Mouse (Mus musculus) c-Kit-positive CD71-negative TER-119-negative erythroid progenitor cells, embryonic 14.5 days (primary cell): ENCODE measurements around the gene Elovl4.

Experiments used
- DNase-seq: peaks from one replicate; pipeline ENCODE4 v3.0.0-alpha.2; 2013; ENCODE audit warnings: low read depth

Elovl4 gene

DNA sequence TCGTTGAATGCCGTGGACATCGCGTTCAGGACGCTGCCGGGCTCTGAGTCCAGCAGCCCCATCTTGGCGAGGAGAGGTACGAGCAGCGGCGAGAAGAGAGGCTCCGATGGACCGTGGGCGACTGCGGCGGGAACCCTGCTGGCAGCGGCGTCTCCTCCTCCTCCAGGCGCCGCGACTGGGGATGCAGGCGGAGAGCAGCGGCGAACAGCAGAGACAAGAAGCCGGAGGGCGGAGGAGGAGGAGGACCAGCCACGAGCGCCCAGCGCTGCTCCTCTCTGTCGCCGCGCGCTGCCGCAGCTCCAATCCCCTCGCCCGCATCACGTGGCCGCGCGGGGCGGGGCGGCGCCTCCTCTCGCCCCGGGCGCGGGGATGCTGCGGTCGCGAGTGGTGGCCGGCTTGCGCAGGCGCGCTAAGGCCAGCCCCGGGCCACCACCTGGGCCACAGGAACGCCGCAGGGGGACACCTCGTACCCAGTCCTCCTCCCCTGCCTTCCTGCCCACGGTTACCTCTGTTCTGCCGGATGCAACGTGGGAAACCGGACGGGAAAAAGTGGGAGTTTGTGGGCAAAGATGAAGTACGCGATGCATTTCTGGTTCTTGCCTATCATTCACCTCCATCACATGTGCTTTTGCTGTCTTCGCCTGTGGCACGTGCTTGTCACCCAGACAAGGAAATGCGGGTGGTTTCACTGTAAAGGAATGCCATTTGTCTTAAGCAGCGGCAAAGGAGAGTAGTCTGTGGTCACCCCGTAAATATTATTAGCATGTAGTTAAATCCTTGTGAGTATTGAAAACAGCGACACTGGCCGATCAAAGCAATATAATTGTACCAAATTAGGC lies at the start of gene Elovl4:
Gene Elovl4 (minus strand): TSS at position 301 of the 839 bp plus-strand sequence.
- DNase-seq: no peak

- DNase-seq: no peak
These were observed 46.4 kb upstream of the Elovl4 start for GRCm38 (mm10) chr9:83852464-83852863.

DNA sequence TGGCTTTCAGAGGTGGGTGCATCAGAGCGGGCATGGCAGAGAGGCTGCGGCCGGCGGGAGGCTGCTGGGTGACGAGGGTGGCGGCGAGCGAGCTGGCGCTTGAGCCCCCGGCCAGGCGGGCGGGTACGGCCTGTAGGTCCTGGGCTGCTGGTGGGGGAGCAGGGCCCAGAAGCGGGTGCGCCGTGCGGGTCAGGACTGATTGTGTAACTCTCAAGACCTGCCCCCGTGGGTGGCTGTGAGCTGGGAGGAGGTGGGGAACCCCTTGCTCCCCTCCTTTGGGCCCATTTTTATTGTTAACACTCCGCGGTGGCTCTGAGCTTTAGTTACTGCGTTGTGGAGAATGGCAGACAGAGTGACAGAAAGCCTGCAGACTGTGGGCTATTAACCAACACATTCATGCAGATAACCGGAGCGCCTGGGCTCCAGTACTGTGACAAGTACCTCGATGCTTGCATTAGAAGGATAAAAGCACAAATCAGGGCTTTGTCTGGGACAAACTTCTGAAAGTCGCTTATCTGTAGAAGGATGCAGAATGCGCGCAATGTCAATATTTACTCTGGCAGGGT lies 28.8 kb upstream of the Elovl4 start:
- peak; percentile 6 for DNase-seq

GRCm38 (mm10) chr9:83833811-83834747 lies 28.0 kb upstream of the Elovl4 start, which contains the start of gene Ttk:
Gene Ttk, plus strand, starts transcription at chr9:83834689.
- DNase-seq: peak; percentile 82

GRCm38 (mm10) chr9:83831152-83831551 lies 25.1 kb upstream of the Elovl4 start:
- DNase-seq: no peak

DNA sequence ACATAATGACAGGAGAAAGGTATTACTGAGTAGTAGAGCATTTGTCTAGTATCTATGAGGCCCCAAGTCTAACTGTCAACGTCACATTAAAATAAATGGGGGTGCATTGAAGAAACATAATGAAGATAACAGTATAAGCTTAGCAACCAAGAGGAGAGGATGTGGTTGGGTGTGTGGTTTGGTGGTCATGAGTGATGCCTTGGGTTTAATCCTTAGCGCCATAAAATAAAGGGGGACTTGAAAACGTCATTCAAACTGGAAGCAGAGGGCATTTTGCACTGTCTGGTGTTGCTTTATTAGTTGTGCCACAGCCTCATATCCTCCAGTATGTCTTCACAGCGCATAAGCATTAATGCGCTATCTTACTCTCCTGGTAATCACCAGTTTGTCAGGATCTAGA lies 23.8 kb upstream of the Elovl4 start:
- no peak for DNase-seq

- DNase-seq: no peak
These were observed 16.8 kb upstream of the Elovl4 start for GRCm38 (mm10) chr9:83822925-83823324.

GRCm38 (mm10) chr9:83820976-83821375 lies 14.9 kb upstream of the Elovl4 start:
- DNase-seq: no peak

DNA sequence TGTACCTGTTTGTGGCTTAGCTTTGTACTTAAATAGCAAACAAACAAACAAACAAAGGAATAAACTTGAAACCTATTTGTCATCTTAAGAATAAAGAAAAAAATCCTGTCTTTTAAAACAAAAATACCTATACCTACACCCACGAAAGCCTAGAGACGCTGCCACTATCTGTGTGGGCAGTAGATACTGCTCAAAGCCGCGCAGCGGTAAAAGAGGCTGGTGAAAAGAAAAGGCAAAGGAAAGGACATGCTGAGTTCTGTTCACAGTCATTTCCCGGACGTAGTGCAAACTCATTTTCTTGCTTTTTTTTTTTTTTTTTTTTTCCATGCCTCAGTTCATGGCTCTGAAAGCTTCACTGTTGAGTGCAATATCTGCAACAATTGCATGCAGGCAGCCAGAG lies 13.1 kb upstream of the Elovl4 start:
- DNase-seq: no peak

- DNase-seq: peak; percentile 35
These were observed 1.5 kb upstream of the Elovl4 start for GRCm38 (mm10) chr9:83807562-83807961.

GRCm38 (mm10) chr9:83805164-83805976 lies 707 bp downstream of the Elovl4 start:
- DNase-seq: no peak

GRCm38 (mm10) chr9:83804341-83804740 lies 1.7 kb downstream of the Elovl4 start:
- no peak for DNase-seq

- DNase-seq: no peak
These were observed 8.2 kb downstream of the Elovl4 start for GRCm38 (mm10) chr9:83797898-83798297.

GRCm38 (mm10) chr9:83796875-83797274 lies 9.2 kb downstream of the Elovl4 start:
- no peak for DNase-seq

- no peak for DNase-seq
These were observed 16.8 kb downstream of the Elovl4 start for GRCm38 (mm10) chr9:83789326-83789725.

- DNase-seq: no peak
These were observed 20.6 kb downstream of the Elovl4 start for GRCm38 (mm10) chr9:83785501-83785900.

GRCm38 (mm10) chr9:83778317-83778960 lies 27.6 kb downstream of the Elovl4 start:
- DNase-seq: no peak

DNA sequence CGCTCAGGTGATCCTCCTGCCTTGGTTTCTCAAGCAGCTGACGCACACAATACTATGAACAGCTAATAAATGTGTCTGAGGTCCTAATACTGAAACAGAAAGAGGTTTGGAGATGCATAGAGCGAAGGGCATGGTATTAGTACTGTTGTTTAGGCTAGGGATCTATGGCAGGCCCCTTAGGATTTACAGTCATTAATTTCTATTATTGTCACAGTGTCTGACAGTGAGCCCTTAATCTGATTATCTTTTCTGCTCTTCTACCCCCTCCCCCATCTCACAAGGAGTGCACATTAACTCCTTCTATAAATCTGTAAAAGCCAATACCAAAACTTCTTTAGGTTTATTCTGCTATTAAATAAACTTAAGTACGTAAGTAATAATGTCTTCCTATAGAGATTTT lies 44.8 kb downstream of the Elovl4 start:
- no peak for DNase-seq

DNA sequence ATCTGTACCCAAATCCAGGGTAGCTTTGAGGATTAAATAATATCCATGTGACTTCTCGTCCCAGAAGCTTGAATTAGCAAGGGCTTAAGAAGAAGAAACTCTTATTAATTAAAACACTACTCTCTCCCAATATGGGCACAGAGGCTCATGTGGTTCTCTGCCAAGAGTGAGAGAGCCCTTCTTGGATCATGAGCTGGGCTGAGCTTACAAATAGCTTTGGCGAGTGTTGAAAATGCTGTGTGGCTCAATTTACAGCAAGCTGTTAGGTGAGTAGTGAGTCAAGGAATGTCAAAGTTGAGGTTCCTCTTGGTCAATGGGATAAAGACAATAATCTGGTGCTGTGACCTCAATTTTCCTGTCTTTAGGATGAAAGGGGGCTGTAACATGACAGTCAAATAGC lies 74.2 kb downstream of the Elovl4 start:
- no peak for DNase-seq

DNA sequence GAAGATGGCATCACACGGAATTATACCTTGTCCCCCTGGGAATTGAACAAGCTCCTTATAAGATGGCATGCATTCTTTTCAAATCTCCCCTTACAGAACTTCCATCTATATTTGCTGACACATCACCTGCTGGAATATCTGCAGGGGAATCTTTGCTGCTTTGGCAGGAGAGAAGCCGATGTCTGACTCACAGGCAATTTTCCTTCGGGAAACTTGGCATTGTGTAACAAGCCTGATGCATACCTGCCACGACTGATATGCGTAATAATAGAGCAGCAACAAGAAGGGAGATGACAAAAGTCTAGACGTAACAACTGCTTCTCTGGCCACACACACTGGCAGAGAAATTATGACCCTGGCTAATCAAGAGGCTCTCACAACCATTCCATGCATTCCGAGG lies 75.2 kb downstream of the Elovl4 start:
- no peak for DNase-seq
